Mouse (Mus musculus) embryo, embryonic 11.5 days (tissue): ENCODE data around the gene Ubac2.
"Not testable (repeated sequence)": the region's sequence is repeated elsewhere in the genome, so short reads cannot be mapped to it uniquely, and the experiment has no call there.

Source experiments
- DNase-seq: peaks from one replicate; pipeline ENCODE4 v3.0.0-alpha.2; 2012; ENCODE audit warnings: low read depth, low spot score

The Ubac2 gene

DNA sequence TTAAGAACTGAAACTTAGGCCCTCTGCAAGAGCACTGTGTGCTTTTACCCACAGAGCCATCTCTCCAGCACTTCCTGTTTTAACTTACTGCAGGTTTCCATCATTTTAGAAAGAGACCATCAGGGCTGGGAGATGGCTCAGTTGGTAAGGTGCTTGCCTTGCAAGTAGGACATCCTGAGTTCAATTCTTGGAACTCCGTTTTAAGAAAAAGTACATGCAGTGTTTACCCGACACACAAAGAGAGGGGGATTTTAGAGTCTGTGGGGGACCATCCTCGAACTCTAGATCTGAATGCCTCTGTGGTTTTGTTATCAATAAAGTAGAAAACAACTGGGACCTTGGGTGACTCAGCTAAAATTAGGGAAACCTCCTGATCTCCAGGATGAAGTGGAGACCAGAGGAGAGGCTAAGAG, 163.0 kb downstream of the Ubac2 start:
- no peak for DNase-seq

GRCm38 (mm10) chr14:122042142-122042694, 163.8 kb downstream of the Ubac2 start:
- DNase-seq: no peak

DNA sequence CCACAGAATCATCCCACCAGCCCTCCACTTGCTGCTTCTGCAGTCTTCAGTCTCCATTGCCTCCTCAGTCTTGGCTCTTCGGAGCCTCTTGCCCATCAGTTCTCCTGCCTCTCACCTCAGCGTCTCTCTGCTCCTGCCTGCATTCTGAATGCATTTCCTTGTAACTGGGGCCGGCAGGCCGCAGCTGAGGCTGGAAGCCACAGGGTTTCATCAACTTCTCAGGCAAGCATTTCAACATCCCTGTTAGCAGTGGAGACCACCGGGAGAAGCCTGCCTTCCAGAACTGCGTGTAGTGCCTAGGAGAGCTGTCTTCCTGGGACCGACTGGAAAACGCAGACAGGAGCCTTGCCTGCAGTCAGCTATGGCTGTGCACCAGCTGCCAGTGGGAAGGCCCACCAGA, 169.4 kb downstream of the Ubac2 start:
- no peak for DNase-seq

DNA sequence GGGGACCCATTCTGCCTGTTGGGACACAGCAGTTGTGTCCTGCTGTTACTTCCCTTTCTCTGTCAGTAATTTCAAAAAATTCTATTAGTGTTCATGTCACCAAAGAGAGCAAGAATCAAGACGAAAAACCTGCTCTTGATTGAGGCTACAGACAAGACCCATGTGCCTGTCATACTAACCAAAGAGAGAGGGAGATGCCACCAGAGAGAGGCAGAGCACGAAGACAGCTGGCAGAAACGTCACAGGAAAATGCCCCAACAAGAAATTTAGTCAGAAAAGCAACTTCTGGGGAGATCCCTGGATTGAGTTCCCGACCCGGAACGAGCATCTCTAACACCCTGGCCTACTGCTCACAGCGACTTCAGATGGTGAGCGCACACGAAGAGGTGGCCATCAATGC, 170.4 kb downstream of the Ubac2 start:
- no peak for DNase-seq

DNA sequence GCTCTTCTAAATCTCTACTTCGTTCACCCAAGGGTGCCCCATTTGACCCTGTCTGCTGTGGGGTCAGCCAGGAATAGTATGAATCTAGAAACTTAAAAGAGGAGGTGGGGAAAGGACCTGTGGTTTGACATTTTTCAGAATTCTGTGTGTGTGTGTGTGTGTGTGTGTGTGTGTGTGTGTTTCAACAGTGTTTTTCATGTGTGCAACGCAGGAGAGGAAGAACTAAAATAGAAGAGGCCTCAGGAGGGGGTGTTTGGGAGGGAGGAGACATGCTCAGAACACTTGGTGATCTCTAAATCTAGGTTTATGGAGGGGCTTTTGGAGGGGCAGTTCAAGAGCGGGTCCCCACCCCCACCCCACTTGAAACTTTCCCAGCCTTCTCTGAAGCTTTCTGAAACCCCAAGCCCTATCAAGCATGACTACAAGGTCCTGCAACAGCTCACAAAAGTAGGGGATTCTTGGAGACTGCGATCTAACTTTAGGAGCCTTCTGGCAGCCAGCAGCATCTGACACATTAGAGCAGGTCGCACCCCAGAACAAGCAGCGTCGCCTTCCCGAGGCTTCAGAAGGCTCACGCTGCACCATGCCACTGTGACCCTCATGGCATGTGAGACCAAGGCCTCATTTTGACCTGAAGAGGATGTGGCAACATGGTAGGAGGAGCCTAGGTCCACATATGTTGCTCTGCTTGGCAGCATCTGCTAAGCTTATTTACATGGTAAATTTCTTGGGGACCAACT, 174.6 kb downstream of the Ubac2 start:
- no peak for DNase-seq

GRCm38 (mm10) chr14:122056871-122057270, 178.5 kb downstream of the Ubac2 start:
- no peak for DNase-seq

GRCm38 (mm10) chr14:122057941-122058346, 179.5 kb downstream of the Ubac2 start:
- DNase-seq: no peak

GRCm38 (mm10) chr14:122060642-122061041, 182.2 kb downstream of the Ubac2 start:
- DNase-seq: peak; percentile 64

- DNase-seq: no peak
Observed at GRCm38 (mm10) chr14:122061376-122061775, 183.0 kb downstream of the Ubac2 start.

DNA sequence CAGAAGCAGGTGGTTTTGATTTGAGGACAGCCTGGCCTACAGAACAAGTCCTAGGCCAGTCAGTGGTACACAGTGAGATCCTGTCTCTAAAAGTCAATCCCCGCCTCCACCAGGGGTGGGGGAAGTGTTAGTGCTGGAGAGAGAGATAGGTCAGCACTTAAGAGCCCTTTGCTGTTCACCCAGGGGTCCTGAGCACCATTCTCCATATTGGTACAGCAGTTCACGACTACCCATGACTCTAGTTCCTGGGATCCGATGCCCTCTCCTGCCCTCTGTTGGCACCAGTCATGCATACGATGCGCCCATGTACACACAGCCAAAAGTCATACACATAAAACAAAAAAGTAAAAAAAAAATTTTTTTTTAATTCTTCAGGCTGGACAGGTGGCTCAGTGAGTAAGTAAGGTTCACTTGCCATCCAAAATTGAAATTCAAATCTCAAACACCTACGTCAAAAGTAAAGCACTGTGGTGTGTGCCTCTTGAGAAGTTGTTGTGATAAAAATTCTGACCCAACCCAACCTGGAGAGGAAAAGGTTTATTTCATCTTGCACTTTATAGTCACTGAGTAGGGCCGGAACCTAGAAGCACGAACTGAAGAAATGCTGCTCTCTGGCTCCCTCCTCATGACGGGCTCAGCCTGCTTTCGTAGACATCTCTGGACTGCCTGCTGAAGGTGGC, 184.1 kb downstream of the Ubac2 start:
- DNase-seq: no peak

- DNase-seq: no peak
Observed at GRCm38 (mm10) chr14:122063599-122063998, 185.2 kb downstream of the Ubac2 start.

DNA sequence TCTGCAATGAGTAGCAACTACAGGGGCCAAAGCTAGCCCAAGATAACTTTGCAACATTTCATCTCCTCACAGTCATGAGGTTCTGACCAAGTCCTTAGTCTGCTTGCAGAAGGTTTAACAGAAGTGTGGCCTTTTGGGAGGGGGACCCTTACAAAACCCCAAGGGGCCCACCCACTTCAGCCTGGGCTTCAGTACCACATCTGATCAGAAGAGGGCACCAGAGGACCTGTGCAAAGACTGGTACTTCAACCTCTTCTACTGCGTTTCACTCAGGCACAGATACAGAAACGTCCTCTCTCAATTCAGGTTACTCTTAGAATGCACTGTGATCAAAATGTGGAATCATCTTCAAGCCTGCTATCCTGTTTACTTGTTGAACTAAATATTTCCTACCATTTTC, 186.1 kb downstream of the Ubac2 start:
- peak; percentile 49 for DNase-seq

DNA sequence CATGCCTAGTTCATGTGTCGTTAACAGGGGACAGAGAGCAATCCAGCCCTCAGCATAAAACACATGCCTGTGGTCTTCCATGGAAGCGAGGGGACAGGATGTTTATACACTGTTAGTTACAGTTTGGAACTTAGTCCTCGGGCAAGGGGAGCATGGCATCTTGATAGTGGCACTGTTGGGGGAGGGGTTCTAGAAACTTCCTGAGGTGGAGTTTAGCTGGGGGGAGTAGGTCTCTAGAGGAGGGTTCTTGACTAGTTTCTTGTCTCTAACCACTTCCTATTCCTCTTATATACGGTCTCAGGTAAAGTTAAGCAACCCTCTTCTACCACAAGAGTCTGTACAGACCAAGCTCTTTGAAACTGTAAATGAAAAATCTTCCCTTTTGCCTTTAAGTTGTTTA, 187.8 kb downstream of the Ubac2 start:
- DNase-seq: no peak

- not testable (repeated sequence) for DNase-seq
Observed at GRCm38 (mm10) chr14:122068036-122068435, 189.6 kb downstream of the Ubac2 start.

- no peak for DNase-seq
Observed at GRCm38 (mm10) chr14:122068801-122069695, 190.6 kb downstream of the Ubac2 start.

DNA sequence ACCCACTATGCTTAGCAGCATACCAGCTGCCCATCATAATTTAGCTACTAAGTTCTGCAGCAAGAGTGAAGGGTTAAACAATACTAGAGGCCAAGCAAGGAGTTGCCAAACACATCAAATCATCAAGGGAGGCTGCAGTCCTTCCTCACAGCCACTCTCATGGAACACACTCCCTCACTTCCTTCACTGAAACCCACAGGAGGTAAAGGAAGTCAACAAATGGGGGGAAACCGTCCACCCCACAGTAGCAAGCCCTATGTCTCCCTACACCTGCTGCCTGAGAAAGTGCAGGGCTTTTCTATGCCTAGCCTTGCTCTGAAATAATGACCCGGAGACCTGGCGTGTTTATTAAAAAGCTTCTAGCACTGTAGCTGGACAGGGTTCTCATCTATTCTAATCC, 191.5 kb downstream of the Ubac2 start:
- no peak for DNase-seq
